Mouse (Mus musculus) neural tube, embryonic 14.5 days (tissue): ENCODE results near the gene Muc5b. TPM values are rescaled to one million over a fixed set of nuclear protein-coding genes. Genes with fewer than 3 reads are reported as not detected.
"Not testable (repeated sequence)": the region's sequence is repeated elsewhere in the genome, so short reads cannot be mapped to it uniquely, and the experiment has no call there.

Experiments
- ATAC-seq: fragments of 200-750 bp; cut with Nextera tagmentation; 2 replicates; pipeline ENCODE4 v1.8.0; 2017; ENCODE audit warnings: low read depth, mild to moderate bottlenecking, moderate TSS enrichment, moderate library complexity
- H3K27ac ChIP-seq: fragments of 300-500 bp; sonication (generic); 2 replicates; pipeline ENCODE4 v1.5.1; 2014; ENCODE audit warnings: low read depth, mild to moderate bottlenecking, control low read depth, low read length, moderate library complexity, mixed read lengths
- H3K27me3 ChIP-seq: fragments of 300-500 bp; sonication (generic); 2 replicates; pipeline ENCODE4 v1.6.1; 2014; ENCODE audit warnings: low read length; ENCODE audit not compliant: control insufficient read depth, insufficient read depth
- H3K36me3 ChIP-seq: fragments of 300-500 bp; sonication (generic); 2 replicates; pipeline ENCODE4 v1.6.1; 2014; ENCODE audit warnings: low read length, mixed read lengths; ENCODE audit not compliant: control insufficient read depth, insufficient read depth
- H3K4me1 ChIP-seq: fragments of 300-500 bp; sonication (generic); 2 replicates; pipeline ENCODE4 v1.6.1; 2014; ENCODE audit warnings: low read length; ENCODE audit not compliant: control insufficient read depth, insufficient read depth
- H3K4me2 ChIP-seq: fragments of 300-500 bp; sonication (generic); 2 replicates; pipeline ENCODE4 v1.6.1; 2014; ENCODE audit warnings: mild to moderate bottlenecking, low read depth, low read length, control low read depth
- H3K4me3 ChIP-seq: fragments of 300-500 bp; sonication (generic); 2 replicates; pipeline ENCODE4 v1.5.1; 2014; ENCODE audit warnings: low read depth, low read length, control low read depth, mixed read lengths
- H3K9ac ChIP-seq: fragments of 300-500 bp; sonication (generic); replicated peaks from 2 replicates; pipeline ENCODE4 v1.6.1; 2014; ENCODE audit warnings: low read depth, mild to moderate bottlenecking, control low read depth, low read length, mixed read lengths
- H3K9me3 ChIP-seq: fragments of 300-500 bp; sonication (generic); 2 replicates; pipeline ENCODE4 v1.6.1; 2016; ENCODE audit warnings: low read length; ENCODE audit not compliant: control insufficient read depth
- WGBS: fragments of 180-500 bp; shearing (Covaris S2); extraction: QIAGEN DNeasy Blood & Tissue Kit; methylation state at CpG from one replicate; pipeline ENCODE4 v1.1.7; 2014; 5-methylcytosine and 5-hydroxymethylcytosine counted together
- polyA plus RNA-seq: library from polyadenylated mRNA; unstranded; fragments of >200 nt; fragmentation: Nextera tagmentation; extraction: Ambion mirVana; gene quantifications from 2 replicates; pipeline ENCODE4 v1.2.1, GENCODE M21; 2014

Muc5b gene
- polyA plus RNA-seq = 0.03 and 0.05 TPM in 2 replicates

GRCm38 (mm10) chr7:141838779-141839178, at the start of gene Muc5b:
TSS of gene Muc5b (plus strand) at chr7:141839070.
- no peaks in the 10 kb centered on the region for H3K9me3 ChIP-seq
- H3K4me2 ChIP-seq = no peak within 1 kb of the TSS
- H3K27me3 ChIP-seq = no peaks in the 10 kb centered on the region
- H3K9ac ChIP-seq = no peak within 1 kb of the TSS
- whole genome bisulfite sequencing = 65% methylated on average over 5 of the region's 5 CpGs
- no peak within 1 kb of the TSS for H3K27ac ChIP-seq
- no peaks in the 10 kb centered on the region for H3K36me3 ChIP-seq
- no peak within 1 kb of the TSS for H3K4me3 ChIP-seq
- ATAC-seq = no peak
- H3K4me1 ChIP-seq = no peaks in the 10 kb centered on the region

- WGBS = 92% methylated on average over 1 of the region's 1 CpGs
These were observed 44.6 kb upstream of the Muc5b start for GRCm38 (mm10) chr7:141794251-141794650.

GRCm38 (mm10) chr7:141803206-141803605, 35.7 kb upstream of the Muc5b start:
- Histone ChIP-seq H3K9me3 (no peaks in the 10 kb centered on the region), H3K4me3 (no peak overlapping the region), H3K4me2 (no peak overlapping the region), H3K4me1 (no peaks in the 10 kb centered on the region), H3K27me3 (no peaks in the 10 kb centered on the region), H3K27ac (no peak overlapping the region), H3K9ac (no peak overlapping the region), H3K36me3 (no peaks in the 10 kb centered on the region)
- no peak for ATAC-seq
- 96% methylated on average over 7 of the region's 7 CpGs for WGBS

More at GRCm38 (mm10) chr7:141794251-141794650, 44.6 kb upstream of the Muc5b start:
- H3K4me3 ChIP-seq = no peak overlapping the region
- H3K4me1 ChIP-seq = no peaks in the 10 kb centered on the region
- H3K27ac ChIP-seq = no peak overlapping the region
- ATAC-seq = no peak
- no peak overlapping the region for H3K4me2 ChIP-seq
- H3K36me3 ChIP-seq = no peaks in the 10 kb centered on the region
- no peaks in the 10 kb centered on the region for H3K27me3 ChIP-seq
- H3K9ac ChIP-seq = no peak overlapping the region
- no peaks in the 10 kb centered on the region for H3K9me3 ChIP-seq

GRCm38 (mm10) chr7:141805384-141805783, 33.5 kb upstream of the Muc5b start:
- no peaks in the 10 kb centered on the region for H3K9me3 ChIP-seq
- H3K4me1 ChIP-seq = no peaks in the 10 kb centered on the region
- ATAC-seq = no peak
- H3K36me3 ChIP-seq = no peaks in the 10 kb centered on the region
- no peak overlapping the region for H3K4me3 ChIP-seq
- no peak overlapping the region for H3K27ac ChIP-seq
- no peaks in the 10 kb centered on the region for H3K27me3 ChIP-seq
- 85% methylated on average over 7 of the region's 7 CpGs for WGBS
- no peak overlapping the region for H3K4me2 ChIP-seq
- no peak overlapping the region for H3K9ac ChIP-seq

- H3K9ac ChIP-seq, ATAC-seq, H3K4me1 ChIP-seq, H3K4me2 ChIP-seq, H3K4me3 ChIP-seq, H3K9me3 ChIP-seq, H3K27me3 ChIP-seq, H3K27ac ChIP-seq, H3K36me3 ChIP-seq: not testable (repeated sequence)
- WGBS = no CpG with 5 or more reads among the region's 4 CpGs
These were observed 31.0 kb upstream of the Muc5b start for GRCm38 (mm10) chr7:141807823-141808222.

- ATAC-seq, H3K9me3 ChIP-seq, H3K27me3 ChIP-seq, H3K9ac ChIP-seq, H3K4me1 ChIP-seq, H3K27ac ChIP-seq, H3K4me3 ChIP-seq, H3K4me2 ChIP-seq, H3K36me3 ChIP-seq: not testable (repeated sequence)
- WGBS = no CpG with 5 or more reads among the region's 4 CpGs
These were observed 28.9 kb upstream of the Muc5b start for GRCm38 (mm10) chr7:141809933-141810332.

GRCm38 (mm10) chr7:141813321-141813720, 25.5 kb upstream of the Muc5b start:
- H3K9me3 ChIP-seq = no peaks in the 10 kb centered on the region
- 83% methylated on average over 4 of the region's 4 CpGs for WGBS

GRCm38 (mm10) chr7:141815361-141815760, 23.5 kb upstream of the Muc5b start:
- 83% methylated on average over 4 of the region's 4 CpGs for WGBS
- H3K27ac ChIP-seq = no peak overlapping the region
- no peaks in the 10 kb centered on the region for H3K27me3 ChIP-seq
- H3K36me3 ChIP-seq = no peaks in the 10 kb centered on the region
- H3K9ac ChIP-seq = no peak overlapping the region
- H3K4me1 ChIP-seq = no peaks in the 10 kb centered on the region
- no peaks in the 10 kb centered on the region for H3K9me3 ChIP-seq
- no peak for ATAC-seq
- H3K4me3 ChIP-seq = no peak overlapping the region
- H3K4me2 ChIP-seq = no peak overlapping the region

More at GRCm38 (mm10) chr7:141813321-141813720, 25.5 kb upstream of the Muc5b start:
- H3K9ac ChIP-seq = no peak overlapping the region
- H3K4me1 ChIP-seq = no peaks in the 10 kb centered on the region
- H3K4me3 ChIP-seq = no peak overlapping the region
- no peak overlapping the region for H3K4me2 ChIP-seq
- H3K27ac ChIP-seq = no peak overlapping the region
- no peaks in the 10 kb centered on the region for H3K36me3 ChIP-seq
- no peak for ATAC-seq
- H3K27me3 ChIP-seq = no peaks in the 10 kb centered on the region

- Histone ChIP-seq H3K36me3 (no peaks in the 10 kb centered on the region), H3K4me2 (no peak overlapping the region), H3K27ac (no peak overlapping the region), H3K9me3 (no peaks in the 10 kb centered on the region), H3K4me1 (no peaks in the 10 kb centered on the region), H3K27me3 (no peaks in the 10 kb centered on the region), H3K4me3 (no peak overlapping the region), H3K9ac (no peak overlapping the region)
- ATAC-seq = no peak
- 48% methylated on average over 11 of the region's 11 CpGs for WGBS
These were observed 21.4 kb upstream of the Muc5b start for GRCm38 (mm10) chr7:141817355-141818075.
